Mouse (Mus musculus): ENCODE data around the gene Gimap9. TPM values are rescaled to one million over a fixed set of nuclear protein-coding genes. Genes with fewer than 3 reads are reported as not detected.

Gimap9 gene
- polyA plus RNA-seq, 1 experiment, result 2.1 TPM

GRCm38 (mm10) chr6:48689320-48689719, 13.4 kb downstream of the Gimap9 start:
- DNase-seq (ENCODE audit: low read depth), result no peak

DNA sequence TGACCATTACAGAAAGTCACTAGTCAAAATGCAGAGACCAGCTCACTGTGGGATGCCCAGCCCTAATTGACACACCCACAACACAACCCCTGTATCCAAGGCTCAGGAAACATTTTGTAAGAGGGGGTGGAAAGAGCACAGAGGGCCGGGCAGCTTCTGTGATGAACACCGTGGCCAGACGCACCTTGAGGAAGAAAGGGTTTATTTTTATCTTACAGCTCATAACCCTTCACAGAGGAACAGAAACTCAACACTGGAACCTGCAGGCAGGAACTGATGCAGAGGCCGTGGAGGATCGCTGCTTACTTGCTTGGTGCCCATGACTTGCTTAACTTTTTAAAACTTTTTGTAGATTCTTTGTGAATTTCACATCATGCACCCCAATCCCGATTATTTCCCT, 17.0 kb downstream of the Gimap9 start:
- DNase-seq (ENCODE audit: low read depth), result no peak

GRCm38 (mm10) chr6:48696830-48697554, 21.1 kb downstream of the Gimap9 start:
- DNase-seq (ENCODE audit: low read depth), result no peak

- DNase-seq (ENCODE audit: low read depth), result no peak
Measured at GRCm38 (mm10) chr6:48697555-48697930, 21.6 kb downstream of the Gimap9 start.

DNA sequence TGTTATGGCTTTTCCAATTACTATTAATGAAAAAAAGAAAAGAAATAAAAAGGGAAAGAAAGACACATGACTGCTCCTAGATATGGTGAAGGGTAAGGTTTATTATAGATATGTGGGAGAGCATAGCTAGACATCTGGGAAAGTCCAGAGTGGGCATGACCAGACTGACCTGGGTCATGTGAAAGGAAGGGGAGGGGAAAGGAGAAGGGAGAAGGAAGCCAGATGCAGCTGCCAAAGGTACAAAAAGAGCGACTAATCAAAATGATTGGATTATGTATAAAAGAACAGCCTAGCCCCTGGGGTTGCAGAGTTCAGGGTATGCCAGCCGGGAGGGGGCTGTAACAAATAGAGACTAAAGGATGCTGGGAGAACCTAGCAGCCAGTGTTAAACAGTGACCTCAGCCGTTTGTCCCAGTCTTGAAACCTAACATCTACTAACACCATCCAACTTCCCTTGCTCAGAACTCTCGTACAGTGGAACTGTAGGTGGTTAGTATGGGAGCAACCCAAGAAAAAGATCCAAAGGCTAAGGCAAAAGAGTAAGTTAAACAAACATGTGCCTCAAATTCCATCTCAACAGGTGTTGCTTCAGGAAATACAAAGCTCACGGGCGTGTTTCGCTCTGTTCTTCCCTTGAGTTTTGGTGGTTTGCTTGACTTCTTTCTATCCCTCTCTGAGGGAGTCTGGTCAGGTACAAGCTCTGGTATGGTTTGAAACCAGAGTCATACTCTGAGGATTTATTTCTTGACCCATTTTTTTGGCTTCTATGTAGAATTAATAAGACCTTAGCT, 22.3 kb downstream of the Gimap9 start:
- no peak for DNase-seq (ENCODE audit: low read depth)

GRCm38 (mm10) chr6:48698888-48699287, 23.0 kb downstream of the Gimap9 start:
- DNase-seq (ENCODE audit: low read depth), result no peak

GRCm38 (mm10) chr6:48700251-48701075, 24.5 kb downstream of the Gimap9 start:
- no peak for DNase-seq (ENCODE audit: low read depth)

DNA sequence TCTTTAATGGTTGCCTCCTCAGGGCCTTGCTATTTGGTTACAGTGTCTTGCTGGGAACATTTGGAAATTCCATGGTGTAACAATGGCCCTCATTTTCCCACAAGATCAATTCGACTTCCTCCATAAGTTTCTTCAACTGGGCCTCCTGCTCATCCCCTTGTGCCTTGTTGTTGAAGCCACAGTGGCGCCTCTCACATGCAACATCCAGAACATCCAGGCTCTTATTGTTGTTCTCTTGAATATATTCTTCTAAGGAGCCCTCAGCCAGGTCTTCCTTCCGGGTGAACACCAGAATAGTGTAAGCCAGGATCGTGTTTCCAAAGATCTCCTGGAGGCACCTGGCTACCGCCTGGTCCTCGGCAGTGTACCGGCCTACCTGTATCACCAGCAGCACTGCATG, 26.2 kb downstream of the Gimap9 start:
- DNase-seq (ENCODE audit: low read depth), result no peak

DNA sequence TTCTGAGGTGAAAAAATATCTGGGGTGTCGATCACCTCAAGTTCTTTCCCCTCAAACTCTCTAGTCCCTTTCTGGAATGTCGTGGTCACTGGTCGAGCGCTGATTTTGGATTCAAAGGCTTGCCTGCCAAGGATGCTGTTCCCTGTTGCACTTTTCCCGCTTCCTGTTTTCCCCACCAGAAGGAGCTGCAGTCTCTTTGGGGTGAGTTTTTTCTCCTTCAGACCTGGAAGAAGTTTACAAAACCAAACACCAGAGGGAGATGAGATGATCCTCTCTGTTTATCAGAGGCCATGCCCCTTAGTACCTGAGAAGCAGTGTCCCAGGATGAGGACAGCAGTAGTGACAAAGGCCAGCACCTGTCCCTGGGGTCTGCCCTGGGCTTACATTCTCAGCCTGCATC, 26.7 kb downstream of the Gimap9 start:
- DNase-seq (ENCODE audit: low read depth), result no peak

- no peak for DNase-seq (ENCODE audit: low read depth)
Measured at GRCm38 (mm10) chr6:48704146-48704545, 28.2 kb downstream of the Gimap9 start.

- DNase-seq (ENCODE audit: low read depth), result no peak
Measured at GRCm38 (mm10) chr6:48706130-48706529, 30.2 kb downstream of the Gimap9 start.

- no peak for DNase-seq (ENCODE audit: low read depth)
Measured at GRCm38 (mm10) chr6:48718455-48718854, 42.5 kb downstream of the Gimap9 start, which contains the start of the genes Gm28053 and Gimap7. TSS of gene Gm28053 (plus strand) at chr6:48718607. TSS of gene Gimap7 (plus strand) at chr6:48718621.

DNA sequence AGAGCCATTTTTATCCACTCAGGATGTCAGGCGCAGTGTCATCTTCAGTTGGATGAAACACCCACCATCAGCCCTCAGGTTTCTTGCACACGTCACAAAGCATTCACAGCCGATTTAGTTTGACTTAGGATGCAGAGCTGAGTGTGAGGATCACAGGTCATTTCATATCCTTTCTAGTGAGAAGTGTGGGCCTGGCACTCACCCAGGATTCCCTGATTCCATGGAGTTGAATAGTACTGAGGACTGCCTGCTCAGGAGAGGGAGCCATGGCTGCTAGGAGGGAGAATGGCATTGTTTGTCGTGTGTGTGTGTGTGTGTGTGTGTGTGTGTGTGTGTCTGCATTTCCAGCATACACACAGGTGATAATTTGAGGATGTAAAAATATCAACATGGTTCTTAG, 44.4 kb downstream of the Gimap9 start:
- no peak for DNase-seq (ENCODE audit: low read depth)

DNA sequence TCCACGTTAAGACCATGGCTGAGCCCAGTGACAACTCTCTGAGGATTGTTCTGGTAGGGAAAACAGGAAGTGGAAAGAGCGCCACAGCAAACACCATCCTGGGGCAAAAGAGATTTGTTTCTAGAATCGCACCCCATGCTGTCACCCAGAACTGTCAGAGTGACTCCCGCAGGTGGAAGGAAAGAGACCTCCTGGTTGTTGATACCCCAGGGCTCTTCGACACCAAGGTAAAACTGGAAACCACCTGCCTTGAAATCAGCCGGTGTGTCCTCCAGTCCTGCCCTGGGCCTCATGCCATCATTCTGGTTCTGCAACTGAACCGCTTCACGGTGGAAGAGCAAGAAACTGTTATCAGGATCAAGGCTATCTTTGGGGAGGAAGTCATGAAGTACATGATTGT, 47.5 kb downstream of the Gimap9 start:
- no peak for DNase-seq (ENCODE audit: low read depth)

GRCm38 (mm10) chr6:48725476-48725875, 49.5 kb downstream of the Gimap9 start:
- DNase-seq (ENCODE audit: low read depth), result no peak

DNA sequence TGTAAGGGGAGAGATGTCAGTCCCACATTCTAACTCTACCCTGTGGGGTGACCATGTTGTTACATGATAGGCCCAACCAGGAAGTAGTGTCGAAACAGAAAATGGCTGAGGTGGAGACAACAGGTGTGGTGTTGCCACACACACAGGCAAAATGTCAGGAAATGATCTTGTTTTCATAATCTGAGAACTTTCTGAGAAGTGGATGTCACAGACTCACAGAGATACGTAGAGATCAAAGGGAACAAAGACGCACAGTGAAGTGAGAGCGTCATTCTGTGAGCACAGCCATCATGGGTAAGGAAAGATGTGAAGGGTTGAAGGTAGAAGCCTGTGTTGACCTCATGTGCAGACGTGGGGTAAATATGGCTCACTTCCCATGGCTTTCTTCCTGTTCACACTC, 51.8 kb downstream of the Gimap9 start:
- no peak for DNase-seq (ENCODE audit: low read depth)

Other genes with a start within 250 kb of the Gimap9 start
- gene Zfp467, start 230.3 kb upstream of the Gimap9 start, polyA plus RNA-seq (2012; rRNA removed), result 18.0 and 22.4 TPM in 2 replicates
- gene Sspo, start 227.9 kb upstream of the Gimap9 start, polyA plus RNA-seq (2012; rRNA removed), result 0.66 and 1.5 TPM in 2 replicates
- 83.1 and 86.2 TPM in 2 replicates for gene Atp6v0e2, start 138.5 kb upstream of the Gimap9 start, polyA plus RNA-seq (2012; rRNA removed)
- 29.5 and 36.8 TPM in 2 replicates for gene Lrrc61, start 121.3 kb upstream of the Gimap9 start, polyA plus RNA-seq (2012; rRNA removed)
- gene Rarres2, start 103.3 kb upstream of the Gimap9 start, polyA plus RNA-seq (2012; rRNA removed), result 191 and 319 TPM in 2 replicates
- gene Gm45021, start 86.5 kb upstream of the Gimap9 start, polyA plus RNA-seq (2012; rRNA removed), result not detected in 2 replicates
- 51.0 and 53.2 TPM in 2 replicates for gene Repin1, start 82.2 kb upstream of the Gimap9 start, polyA plus RNA-seq (2012; rRNA removed)
- gene Gm44965, start 82.2 kb upstream of the Gimap9 start, polyA plus RNA-seq (2012; rRNA removed), result not detected in 2 replicates
- 5.1 and 5.6 TPM in 2 replicates for gene Zfp775, start 74.1 kb upstream of the Gimap9 start, polyA plus RNA-seq (2012; rRNA removed)
- gene AI854703, start 49.4 kb upstream of the Gimap9 start, polyA plus RNA-seq (2012; rRNA removed), result 0.71 and 0.81 TPM in 2 replicates
- 3.9 and 4.5 TPM in 2 replicates for gene Gimap8, start 28.9 kb upstream of the Gimap9 start, polyA plus RNA-seq (2012; rRNA removed)
- 9.8 and 13.8 TPM in 2 replicates for gene Gimap4, start 8.4 kb downstream of the Gimap9 start, polyA plus RNA-seq (2012; rRNA removed)
- 10.4 and 12.7 TPM in 2 replicates for gene Gimap6, start 32.1 kb downstream of the Gimap9 start, polyA plus RNA-seq (2012; rRNA removed)
- gene Gm28053, start 42.5 kb downstream of the Gimap9 start, polyA plus RNA-seq (2012; rRNA removed), result 0.66 TPM in 1 of 2 replicates, not detected in the other
- 0.20 and 0.34 TPM in 2 replicates for gene Gimap7, start 42.5 kb downstream of the Gimap9 start, polyA plus RNA-seq (2012; rRNA removed)
- gene Gimap1, start 62.9 kb downstream of the Gimap9 start, polyA plus RNA-seq (2012; rRNA removed), result 4.1 and 4.3 TPM in 2 replicates
- 5.6 and 8.3 TPM in 2 replicates for gene Gimap5, start 70.1 kb downstream of the Gimap9 start, polyA plus RNA-seq (2012; rRNA removed)
- 3.1 and 3.5 TPM in 2 replicates for gene Gimap3, start 94.7 kb downstream of the Gimap9 start, polyA plus RNA-seq (2012; rRNA removed)
- 109 and 139 TPM in 2 replicates for gene Tmem176a, start 164.8 kb downstream of the Gimap9 start, polyA plus RNA-seq (2012; rRNA removed)
- gene Tmem176b, start 165.4 kb downstream of the Gimap9 start, polyA plus RNA-seq (2012; rRNA removed), result 390 and 419 TPM in 2 replicates
- 2.8 and 3.1 TPM in 2 replicates for gene Aoc1, start 196.8 kb downstream of the Gimap9 start, polyA plus RNA-seq (2012; rRNA removed)